Mouse (Mus musculus): ENCODE measurements around the gene Cdcp2.
"Not testable (repeated sequence)": the region's sequence is repeated elsewhere in the genome, so short reads cannot be mapped to it uniquely, and the experiment has no call there.

The Cdcp2 gene

DNA sequence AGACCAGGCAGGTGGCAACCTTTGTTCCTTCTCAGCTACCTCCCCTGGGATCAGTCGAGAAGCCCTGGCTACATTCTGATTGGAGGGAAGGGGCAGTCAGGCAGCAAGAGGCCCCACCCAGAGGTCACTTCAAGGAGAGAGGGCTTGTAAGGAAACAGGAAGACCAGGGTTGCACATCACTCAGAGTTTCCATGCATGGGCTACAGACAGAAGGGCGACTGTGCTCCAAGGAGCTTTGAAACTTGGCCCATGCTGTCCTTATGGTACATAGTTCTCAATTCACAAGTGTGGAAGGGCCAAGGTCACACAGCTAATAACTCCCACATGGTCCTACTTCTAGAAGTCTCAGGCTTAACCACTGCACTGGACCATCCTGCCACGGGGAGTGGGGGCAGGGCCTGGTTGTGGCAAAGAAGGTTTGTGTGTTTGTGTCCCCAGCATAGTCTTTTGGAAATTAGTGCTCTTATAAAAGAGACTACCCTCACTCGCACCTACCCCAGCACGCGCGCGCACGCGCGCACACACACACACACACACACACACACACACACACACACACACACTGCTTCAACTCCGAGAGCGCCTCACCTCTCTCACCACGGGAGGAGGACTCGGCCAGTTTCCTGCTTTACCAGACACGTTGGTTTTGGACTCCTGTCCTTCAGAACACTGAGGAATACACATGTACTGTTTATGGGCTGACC is 2.1 kb upstream of the Cdcp2 start:
- no peak for DNase-seq (ENCODE audit: low spot score)

DNA sequence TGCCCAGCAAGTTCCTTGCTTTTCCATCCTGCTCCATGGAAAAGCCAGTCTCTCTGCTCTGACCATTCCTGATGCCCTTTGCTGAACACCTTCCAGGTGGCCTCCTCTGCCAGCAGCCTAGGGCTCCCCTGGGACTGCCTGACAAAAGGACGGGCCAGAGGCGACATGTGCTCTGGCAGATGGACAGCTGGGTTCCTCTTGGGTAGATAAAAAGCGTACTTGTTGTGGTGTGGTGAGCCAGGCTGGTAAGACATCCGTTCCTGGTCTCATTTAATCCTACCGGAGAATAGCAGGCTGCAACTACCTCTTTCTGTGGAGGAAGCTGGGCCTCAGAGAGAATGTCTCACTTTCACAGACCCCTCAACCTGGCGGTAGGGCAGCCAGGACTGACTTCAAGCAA is 648 bp upstream of the Cdcp2 start:
- no peak for DNase-seq (ENCODE audit: low spot score)

DNA sequence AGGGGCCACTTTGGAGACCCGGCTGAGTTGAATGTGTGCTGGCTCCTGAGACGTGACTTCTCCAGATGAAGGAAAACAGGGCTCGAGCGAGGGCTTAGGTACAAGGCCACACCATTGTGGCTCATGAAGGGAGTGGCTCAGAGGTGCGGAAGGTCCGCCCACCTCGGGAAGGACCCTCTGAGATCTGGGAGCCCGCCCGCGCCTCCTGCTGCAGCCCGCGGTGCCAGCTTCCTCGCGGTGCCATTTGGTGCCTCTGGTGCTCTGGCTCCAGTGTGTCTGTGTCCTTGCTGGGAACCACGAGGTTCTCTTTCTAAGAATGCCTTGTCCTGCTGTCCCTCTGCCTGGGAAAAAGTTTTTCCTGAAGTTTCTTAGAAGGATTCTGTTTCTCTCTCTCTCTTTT is 1.2 kb downstream of the Cdcp2 start:
- no peak for DNase-seq (ENCODE audit: low spot score)

DNA sequence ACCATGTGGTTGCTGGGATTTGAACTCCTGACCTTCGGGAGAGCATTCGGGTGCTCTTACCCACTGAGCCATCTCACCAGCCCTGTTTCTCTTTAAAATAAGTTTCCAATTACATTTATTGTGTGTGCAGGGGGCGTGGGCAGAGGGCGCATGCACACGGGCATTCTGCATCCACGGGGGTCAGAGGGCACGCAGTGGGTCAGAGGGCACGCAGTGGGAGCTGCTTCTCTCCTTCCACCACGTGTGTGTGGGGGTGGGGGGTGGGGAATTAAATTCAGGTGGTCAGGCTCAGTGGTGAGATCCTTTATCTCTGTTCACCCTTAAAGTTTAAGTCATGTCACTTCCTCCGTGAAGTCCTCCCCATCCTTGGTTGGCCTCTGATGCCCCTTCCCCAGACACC is 1.7 kb downstream of the Cdcp2 start:
- DNase-seq (ENCODE audit: low spot score) = no peak

DNA sequence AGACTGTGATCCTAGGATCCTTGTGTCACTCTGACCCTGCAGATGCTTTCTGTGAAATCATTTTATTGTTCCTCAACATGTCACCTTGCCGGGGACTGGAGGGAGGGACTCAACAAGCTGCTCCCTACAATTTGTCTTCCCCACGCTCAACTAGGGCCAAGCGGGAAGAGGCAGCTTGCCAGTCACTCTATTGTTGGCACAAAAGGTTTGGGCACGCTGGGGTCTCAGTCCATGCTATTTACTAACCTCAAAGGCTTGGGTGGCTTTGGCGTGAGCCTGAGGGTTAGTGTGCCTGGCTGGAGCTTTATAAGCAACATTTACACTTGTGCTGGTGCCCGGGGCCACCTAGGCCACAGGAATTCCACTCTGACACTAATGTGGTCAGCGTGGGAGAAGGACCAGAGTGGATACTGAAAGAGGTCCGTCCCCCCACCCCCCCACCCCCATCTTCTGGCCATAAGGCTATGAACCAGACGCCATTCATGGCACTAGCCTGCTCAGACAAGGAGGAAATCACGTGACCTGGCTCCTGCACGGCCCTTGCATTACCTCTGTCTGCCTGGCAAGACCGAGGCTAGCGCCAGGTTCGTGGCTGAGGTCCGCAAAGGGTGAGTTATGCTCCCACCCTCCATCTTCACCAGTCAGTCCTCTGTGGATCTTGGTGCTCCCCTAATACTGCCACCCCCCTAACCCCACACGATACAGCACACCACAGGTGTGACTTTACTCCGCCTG is 2.3 kb downstream of the Cdcp2 start:
- DNase-seq (ENCODE audit: low spot score) = no peak

DNA sequence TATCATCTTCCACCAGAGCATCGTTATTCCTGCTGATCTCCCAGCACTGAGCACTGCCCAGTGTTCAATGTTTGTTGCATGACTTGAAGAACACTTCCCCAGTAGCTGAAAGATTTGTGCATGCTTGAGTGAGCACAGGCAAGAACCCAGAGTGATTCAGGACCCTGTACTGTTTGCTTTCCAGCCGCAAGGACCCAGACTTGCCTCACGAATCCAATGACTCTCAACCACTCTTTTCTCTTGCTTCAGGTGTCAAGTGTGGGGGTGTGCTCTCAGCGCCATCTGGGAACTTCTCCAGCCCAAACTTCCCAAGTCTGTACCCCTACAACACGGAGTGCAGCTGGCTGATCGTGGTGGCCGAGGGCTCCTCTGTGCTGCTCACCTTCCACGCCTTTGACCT is 5.5 kb downstream of the Cdcp2 start:
- no peak for DNase-seq (ENCODE audit: low spot score)

DNA sequence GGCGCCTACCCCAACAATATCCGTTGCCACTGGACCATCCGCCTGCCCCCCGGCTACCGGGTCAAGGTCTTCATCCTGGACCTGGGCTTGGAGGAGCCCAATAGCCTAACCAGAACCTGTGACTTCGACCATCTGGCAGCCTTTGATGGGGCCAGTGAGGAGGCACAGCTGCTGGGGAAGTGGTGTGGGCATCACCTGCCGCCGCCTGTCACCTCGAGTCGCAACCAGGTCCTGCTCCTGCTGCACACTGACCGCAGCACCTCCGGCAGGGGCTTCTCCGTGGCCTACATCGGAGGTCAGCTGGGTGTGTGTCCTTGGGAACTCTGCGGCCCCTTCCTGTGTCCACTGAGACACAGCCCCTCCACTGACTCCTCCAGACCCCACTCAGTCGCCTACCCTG is 10.1 kb downstream of the Cdcp2 start:
- no peak for DNase-seq (ENCODE audit: low spot score)

DNA sequence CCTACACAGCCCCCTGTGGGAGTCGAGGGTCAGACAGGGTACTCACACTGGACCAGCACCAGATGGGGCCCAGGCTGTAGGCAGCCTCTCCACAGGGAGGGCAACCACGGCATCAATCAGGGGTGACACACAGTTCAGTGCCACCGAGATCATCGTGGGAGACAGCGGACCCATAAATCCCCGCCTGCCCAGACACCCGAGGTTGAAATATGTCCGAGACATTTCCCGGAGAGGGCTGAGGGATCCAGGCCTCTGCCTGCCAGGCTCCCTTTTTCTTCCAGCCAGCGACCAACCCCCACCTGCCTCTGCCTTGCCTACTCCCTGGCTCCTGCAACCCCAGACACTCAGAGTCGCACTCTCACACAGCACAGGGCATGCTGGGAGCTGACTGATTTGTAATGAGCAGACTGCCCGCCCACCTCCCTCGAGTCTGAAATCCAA is 11.6 kb downstream of the Cdcp2 start:
- DNase-seq (ENCODE audit: low spot score) = no peak

DNA sequence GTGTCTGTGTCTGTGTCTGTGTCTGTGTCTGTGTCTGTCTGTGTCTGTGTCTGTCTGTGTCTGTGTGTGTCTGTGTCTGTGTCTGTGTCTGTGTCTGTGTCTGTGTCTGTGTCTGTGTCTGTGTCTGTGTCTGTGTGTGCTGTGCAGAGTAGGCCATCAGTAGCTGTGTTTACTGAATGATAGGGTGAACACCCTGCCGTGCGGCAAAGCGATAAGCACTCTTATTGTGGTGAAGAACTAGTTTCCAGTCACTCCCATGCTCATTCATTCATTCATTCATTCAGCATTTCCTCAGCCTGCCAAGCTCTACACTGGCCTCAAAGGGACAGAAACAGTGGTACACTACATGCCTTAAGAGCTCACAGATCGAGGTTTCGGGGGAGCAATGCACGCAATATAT is 12.5 kb downstream of the Cdcp2 start:
- not testable (repeated sequence) for DNase-seq (ENCODE audit: low spot score)

DNA sequence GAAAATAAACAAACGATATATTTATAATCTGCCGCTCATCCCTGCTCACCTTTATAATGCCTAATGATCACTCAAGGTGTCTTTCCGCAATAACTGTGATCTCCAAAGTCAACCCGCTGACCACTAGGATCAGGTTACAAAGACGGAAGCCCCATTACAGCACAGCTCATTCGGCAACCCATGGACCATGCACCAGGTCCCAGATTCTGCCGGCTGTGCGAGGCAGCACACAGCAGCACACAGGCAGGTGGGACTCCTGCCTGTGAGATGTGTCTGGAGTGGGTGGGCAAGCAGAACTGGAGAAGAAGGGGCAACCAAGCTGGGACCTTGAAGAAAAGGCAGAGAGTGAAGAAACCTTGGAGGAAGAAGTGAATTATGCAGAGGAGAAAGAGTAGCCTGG is 17.6 kb downstream of the Cdcp2 start:
- no peak for DNase-seq (ENCODE audit: low spot score)

DNA sequence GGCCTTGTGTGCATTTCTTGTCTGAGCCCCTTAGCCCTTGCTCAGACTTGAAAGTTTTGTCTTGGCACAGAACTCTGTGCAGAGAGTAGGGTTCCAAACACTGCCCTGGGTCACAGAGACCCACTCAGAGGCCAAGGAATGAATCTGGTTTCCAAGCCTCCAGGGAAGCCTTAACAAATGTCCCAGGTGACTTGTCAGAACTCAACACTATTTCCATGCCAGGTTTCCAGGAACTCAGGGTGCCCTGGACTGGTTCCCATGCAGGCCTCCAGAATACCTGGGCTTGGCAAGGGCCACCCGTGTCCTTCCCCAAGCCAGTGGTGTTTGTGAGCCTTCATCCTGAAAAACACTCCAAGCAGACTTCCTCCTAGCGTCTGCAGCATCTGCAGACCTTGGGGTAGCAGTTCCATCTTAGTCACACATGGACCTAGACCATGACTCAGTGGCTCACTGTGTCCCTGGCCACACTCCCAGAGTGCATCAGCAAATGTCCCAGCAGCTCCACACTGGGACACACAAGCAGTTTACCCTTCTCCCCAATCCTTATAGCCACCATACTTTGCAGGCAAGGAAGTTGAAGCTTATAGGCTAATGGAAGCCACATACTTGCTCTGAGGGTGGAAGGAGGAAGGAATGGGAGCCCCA is 21.2 kb downstream of the Cdcp2 start:
- DNase-seq (ENCODE audit: low spot score) = no peak

DNA sequence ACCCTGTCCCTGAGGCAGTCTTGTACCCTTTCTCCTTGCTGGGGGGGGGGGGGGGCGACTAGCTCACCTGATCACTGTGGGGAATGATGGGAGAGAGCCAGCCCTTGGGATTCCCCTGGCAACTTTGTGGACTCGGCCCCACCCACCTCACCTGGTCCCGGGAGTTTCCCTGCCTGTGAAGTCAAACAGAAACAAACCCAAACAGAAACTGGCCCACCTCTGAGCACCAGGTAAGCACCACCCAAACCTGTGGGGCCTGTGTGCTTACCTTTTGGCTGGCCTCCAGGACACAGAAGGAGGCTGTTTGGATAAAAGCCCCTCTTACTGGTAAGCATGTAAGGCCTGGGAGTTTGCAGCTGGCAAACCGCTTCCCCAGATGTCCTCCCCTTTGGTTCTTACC is 22.4 kb downstream of the Cdcp2 start:
- DNase-seq (ENCODE audit: low spot score) = no peak

DNA sequence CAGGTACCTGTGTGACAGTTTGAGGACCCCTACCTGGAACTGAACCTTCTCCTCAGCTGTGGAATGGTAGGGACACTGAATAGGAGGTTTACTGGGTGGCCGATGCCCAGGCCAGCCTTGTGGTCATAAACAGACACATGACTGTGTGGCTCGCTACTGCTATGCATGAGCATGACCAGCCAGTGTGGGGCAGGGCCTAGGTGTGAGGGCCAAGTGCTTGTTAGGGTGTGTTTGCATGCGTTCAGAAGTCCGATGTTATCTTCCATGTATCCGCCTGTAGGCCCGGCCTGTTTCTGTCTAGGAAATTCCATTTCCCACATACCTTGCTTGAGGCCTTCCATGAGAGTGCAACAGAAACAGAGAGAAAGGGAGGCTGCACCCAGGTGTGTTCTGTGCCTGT is 24.0 kb downstream of the Cdcp2 start:
- no peak for DNase-seq (ENCODE audit: low spot score)

DNA sequence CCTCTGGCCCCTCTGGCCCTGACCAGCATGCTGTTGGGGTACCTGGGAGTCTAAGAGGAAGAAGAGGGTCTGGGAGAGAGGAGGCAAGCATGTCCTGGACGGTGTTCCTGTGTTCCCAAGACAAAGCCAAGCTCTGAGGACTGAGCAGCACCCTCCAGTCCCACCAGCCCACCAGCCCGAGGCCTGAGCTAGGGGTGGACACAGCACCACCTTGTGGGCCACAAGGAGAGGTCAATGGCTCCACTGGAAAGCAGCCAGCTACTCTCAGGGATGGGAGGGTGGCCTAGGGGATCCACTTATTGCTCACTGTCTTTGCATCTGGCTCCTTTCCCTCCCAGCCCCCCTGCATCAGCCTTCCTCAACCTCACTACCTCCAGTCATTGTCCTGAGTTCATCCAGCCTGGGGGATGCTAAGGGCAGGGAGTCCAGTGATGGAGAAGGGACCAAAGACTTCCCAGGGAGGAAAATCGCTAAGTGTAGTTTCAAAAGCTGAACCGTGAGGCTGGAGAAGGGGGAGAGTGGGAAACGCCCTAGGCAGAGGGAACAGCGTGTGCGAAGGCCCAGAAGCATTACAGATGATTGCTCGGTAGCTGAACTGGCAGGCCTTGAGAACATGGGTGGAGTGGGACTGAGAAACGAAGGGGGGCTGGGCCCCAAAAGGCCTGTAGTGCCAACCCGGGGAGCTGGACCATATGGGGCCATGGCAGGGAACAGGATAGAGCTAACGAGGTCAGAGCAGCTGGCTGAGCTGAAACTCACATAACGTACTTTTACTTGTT is 24.7 kb downstream of the Cdcp2 start:
- DNase-seq (ENCODE audit: low spot score) = no peak

DNA sequence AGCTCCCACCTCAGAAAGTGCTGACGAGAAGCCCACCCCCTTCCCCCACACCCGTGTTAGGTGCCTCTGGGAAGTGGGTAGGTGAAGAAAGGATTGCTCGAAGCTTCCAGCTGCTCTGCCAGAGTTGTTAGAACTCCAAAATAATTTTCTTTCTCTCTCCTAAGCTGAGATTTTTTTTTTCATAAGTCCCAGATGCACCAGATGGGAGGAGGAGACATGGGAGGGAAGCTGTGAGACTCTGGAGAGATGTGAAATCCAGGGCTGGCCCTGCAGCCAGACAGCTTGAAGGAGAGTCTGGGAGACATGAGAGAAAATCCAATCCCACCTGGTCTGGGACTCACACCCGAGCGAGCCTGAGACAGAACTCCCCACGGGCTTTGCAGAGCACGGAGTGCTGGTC is 27.7 kb downstream of the Cdcp2 start:
- DNase-seq (ENCODE audit: low spot score) = no peak

DNA sequence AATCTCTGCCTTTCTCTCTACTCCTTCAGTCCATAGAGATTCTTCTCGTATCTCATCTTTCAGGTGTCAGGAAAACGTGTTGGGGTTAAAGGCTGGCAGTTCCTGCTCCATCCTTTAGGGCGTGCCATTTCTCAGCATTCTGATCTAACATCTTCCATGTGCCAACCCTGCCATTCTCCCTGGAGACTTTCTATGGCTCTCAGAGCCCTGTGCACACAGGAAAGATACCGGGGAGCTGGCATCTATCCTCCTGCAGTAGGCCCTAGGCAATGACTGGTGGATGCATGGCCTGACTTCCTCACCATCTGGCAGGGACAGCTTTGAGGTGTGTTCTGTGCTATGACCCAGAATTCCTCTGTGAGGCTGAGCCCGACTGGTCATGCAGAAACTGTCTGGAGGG is 28.4 kb downstream of the Cdcp2 start:
- no peak for DNase-seq (ENCODE audit: low spot score)

DNA sequence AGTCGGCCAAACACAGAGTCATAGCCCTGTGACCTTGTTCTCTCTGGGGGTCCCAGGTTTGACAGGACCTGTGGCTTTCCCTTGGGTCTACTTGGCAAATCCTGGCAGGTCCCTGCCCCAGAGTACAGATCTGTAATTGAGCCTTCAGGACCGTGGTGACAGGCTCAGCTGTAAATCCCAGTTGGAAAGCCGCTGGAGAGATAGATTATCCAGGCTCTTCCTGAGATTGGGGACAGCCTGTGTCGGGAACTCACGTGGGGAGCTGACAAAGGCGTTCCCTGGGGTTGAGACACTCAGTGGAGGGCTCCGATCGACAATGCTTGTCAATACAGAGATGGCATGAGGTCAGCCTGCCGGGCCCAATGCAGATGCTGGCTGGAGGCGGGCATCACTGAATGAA is 29.7 kb downstream of the Cdcp2 start:
- no peak for DNase-seq (ENCODE audit: low spot score)

DNA sequence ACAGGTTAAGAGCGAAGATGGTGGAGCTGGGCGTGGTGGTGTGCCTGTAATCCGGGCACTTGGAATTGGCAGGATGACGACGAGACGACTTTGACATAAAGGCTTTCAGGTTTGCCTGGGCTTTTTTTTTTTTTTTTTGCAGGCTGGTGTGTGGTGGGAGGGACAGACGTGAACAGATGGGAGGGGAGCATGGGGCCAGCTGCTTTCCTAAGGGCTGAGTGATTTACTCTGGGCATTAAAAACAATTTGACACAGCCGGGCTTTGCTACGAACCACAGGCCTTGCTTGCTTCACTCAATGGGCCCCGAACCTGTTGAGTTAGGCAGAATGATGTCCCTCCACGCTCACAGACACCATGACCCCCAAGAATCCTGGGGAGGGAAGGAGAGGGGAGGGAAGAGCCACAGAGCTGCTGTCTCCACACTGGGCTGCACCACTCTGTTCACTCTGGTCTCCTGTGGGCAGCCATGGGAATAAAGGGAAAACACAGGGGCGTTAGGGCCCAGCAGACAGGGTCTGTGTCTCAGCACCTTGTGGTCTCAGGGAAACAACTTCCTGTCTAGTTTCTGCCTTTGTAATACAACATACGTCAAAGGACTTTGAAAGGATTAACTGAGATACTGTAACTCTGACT is 30.3 kb downstream of the Cdcp2 start:
- DNase-seq (ENCODE audit: low spot score) = no peak

DNA sequence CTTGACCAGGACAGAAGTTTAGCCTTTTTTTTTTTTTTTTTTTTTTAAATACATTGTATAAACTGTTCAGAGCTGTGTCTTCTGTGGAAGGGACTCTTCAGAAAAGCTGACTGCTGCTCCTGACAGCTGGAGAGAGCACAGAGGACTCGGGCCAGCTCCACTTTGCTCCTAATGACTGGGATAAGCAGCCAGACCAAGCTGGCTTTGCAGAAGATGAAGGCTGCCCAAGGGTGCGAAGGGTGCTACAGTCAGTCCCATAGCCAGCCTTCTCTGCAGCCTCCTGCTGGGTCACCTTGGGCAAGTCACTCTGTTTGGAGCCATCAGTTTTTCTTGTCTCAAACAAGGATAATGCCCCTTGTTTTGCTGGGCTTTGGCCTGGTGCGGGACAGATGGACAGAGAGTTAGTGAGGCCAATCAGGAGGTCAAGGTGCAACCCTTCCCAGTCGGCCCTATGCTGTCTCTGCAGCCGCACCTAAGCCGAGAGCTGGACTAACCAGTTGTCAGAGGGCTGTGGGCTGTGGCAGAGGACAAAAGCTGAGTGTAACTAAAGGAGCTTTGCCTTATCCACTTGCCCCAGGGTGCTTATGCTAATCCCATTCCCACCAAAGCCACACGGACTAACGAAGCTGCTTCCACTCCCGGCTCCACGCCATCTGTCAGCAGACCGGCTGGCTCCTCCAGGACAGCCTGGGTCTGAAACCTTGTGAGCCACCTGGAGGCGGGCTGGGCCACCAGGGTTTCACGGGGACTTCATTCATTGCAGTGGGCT is 31.4 kb downstream of the Cdcp2 start:
- DNase-seq (ENCODE audit: low spot score) = no peak

DNA sequence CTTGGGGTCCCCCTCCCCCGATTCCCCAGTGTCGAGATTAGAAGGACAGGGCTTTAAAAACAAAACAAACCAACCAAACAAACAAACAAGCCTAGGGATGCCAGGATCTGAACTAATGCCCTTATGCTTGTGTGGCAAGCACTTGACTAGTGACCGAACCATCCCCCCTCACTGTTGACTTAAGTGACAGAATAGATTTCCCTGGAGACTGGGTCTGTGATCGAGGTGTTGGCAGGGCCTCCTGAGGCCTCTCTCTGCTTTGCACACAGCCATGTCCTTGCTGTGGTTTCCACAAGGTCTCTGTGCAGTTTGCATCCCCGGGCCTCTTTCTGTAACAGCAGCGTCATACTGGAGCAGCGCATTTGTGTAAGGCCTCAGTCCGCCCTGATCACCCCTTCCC is 32.7 kb downstream of the Cdcp2 start:
- DNase-seq (ENCODE audit: low spot score) = no peak

DNA sequence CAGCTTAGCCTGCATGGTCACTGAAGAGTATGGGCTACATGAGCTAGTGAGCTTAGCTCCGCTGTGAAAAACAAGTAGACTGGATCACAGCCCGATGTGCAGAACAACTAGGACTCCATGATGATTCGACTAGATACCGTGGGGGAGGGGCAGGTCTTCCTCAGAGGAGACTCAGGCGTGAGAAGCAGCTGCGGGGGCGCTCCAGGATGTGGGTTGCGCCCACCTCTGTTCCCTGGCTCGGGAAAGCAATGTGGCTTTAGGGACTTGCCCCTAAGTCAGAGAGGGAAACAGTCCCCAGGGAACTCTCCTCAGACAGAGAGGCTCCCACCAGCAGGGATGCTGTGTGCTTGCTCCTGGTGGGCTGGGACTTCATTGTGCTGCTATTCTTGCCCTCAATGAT is 33.8 kb downstream of the Cdcp2 start:
- no peak for DNase-seq (ENCODE audit: low spot score)
